Mouse (Mus musculus) CH12.LX (cell line): Measurements from ENCODE around the gene Nmrk1. TPM values are rescaled to one million over a fixed set of nuclear protein-coding genes. Genes with fewer than 3 reads are reported as not detected.
A peak's percentile ranks its signal among the peaks of the same experiment; 100 is the strongest.

Source experiments
- DNase-seq: peaks from one replicate; pipeline ENCODE4 v3.0.0-alpha.2; 2013; ENCODE audit errors: extremely low read depth
- H3K27ac ChIP-seq: 2 replicates; pipeline ENCODE4 v1.5.1; 2012; ENCODE audit warnings: low read depth, mild to moderate bottlenecking, control low read depth, moderate library complexity; ENCODE audit not compliant: insufficient read depth
- H3K27me3 ChIP-seq: replicated peaks from 2 replicates; pipeline ENCODE3; 2012; ENCODE audit warnings: inconsistent platforms
- H3K36me3 ChIP-seq, 2 experiments: replicated peaks in 1 of 2; 2 replicates each; pipeline versions ENCODE3 to v1.6.1; 2012; ENCODE audit warnings: inconsistent platforms in 1 of 2, low read length in 1 of 2, mild to moderate bottlenecking in 1 of 2, mixed read lengths in 1 of 2, moderate library complexity in 1 of 2; ENCODE audit not compliant: control insufficient read depth in 1 of 2, insufficient read depth in 1 of 2
- H3K4me1 ChIP-seq, 2 experiments: 2 replicates each; pipeline ENCODE4 v1.6.1; 2012; ENCODE audit warnings: inconsistent platforms in 1 of 2, moderate library complexity in 1 of 2; ENCODE audit not compliant: insufficient read depth in 2 of 2, control insufficient read depth in 1 of 2
- H3K4me2 ChIP-seq: 2 replicates; pipeline ENCODE4 v1.6.1; 2012; ENCODE audit warnings: low read depth, mild to moderate bottlenecking, control low read depth; ENCODE audit not compliant: poor library complexity, insufficient read depth, severe bottlenecking
- H3K4me3 ChIP-seq, 3 experiments: fragments of 150-350 bp in 1 of 3; sonication (generic) in 1 of 3; replicated peaks in 1 of 3; 2 replicates each; pipeline versions ENCODE3 to v1.5.1; 2011 to 2012; ENCODE audit warnings: low read depth in 2 of 3, low read length in 2 of 3, mild to moderate bottlenecking in 2 of 3, moderate library complexity in 2 of 3, control low read depth in 1 of 3, improper control_type of control experiment in 1 of 3, inconsistent platforms in 1 of 3, mixed read lengths in 1 of 3; ENCODE audit not compliant: poor library complexity in 1 of 3
- H3K79me2 ChIP-seq: replicated peaks from 2 replicates; pipeline ENCODE4 v1.6.1; 2012; ENCODE audit warnings: mild to moderate bottlenecking, moderate library complexity; ENCODE audit not compliant: control insufficient read depth, poor library complexity, insufficient read depth, severe bottlenecking; ENCODE audit errors: extremely low read depth
- H3K9ac ChIP-seq: 2 replicates; pipeline ENCODE4 v1.6.1; 2012; ENCODE audit warnings: low read depth, mild to moderate bottlenecking, control low read depth, moderate library complexity; ENCODE audit not compliant: insufficient read depth
- H3K9me3 ChIP-seq: replicated peaks from 2 replicates; pipeline ENCODE3; 2012; ENCODE audit warnings: low read length, inconsistent platforms, mixed read lengths
- BHLHE40 ChIP-seq: IDR thresholded peaks from 2 replicates; pipeline ENCODE4 v1.6.1; 2011; ENCODE audit warnings: mild to moderate bottlenecking, low read depth, low read length, improper control_type of control experiment
- CHD2 ChIP-seq: IDR thresholded peaks from 2 replicates; pipeline ENCODE4 v1.6.1; 2011; ENCODE audit warnings: low read length, improper control_type of control experiment
- ELF1 ChIP-seq: IDR thresholded peaks from 2 replicates; pipeline ENCODE4 v1.6.1; 2014; ENCODE audit warnings: low read depth, mild to moderate bottlenecking, inconsistent platforms, low read length, improper control_type of control experiment
- EP300 ChIP-seq: IDR thresholded peaks from 2 replicates; pipeline ENCODE4 v1.6.1; 2011; ENCODE audit warnings: low read length, improper control_type of control experiment
- GABPA ChIP-seq: IDR thresholded peaks from 2 replicates; pipeline ENCODE4 v1.6.1; 2012; ENCODE audit warnings: low read depth, low read length, improper control_type of control experiment, inconsistent platforms; ENCODE audit not compliant: insufficient replicate concordance
- JUND ChIP-seq: conservative IDR thresholded peaks from 2 replicates; pipeline ENCODE4 v1.6.1; 2011; ENCODE audit warnings: low read depth, low read length, improper control_type of control experiment
- MAZ ChIP-seq: IDR thresholded peaks from 2 replicates; pipeline ENCODE4 v1.6.1; 2012; ENCODE audit warnings: low read depth, mild to moderate bottlenecking, inconsistent platforms, low read length, improper control_type of control experiment, moderate library complexity
- POLR2AphosphoS2 ChIP-seq: IDR thresholded peaks from 2 replicates; pipeline ENCODE4 v1.6.1; 2011; ENCODE audit warnings: low read depth, low read length, improper control_type of control experiment
- RCOR1 ChIP-seq: conservative IDR thresholded peaks from 2 replicates; pipeline ENCODE4 v1.6.1; 2012; ENCODE audit warnings: low read depth, mild to moderate bottlenecking, inconsistent platforms, low read length, improper control_type of control experiment
- SIN3A ChIP-seq: IDR thresholded peaks from 2 replicates; pipeline ENCODE4 v1.6.1; 2012; ENCODE audit warnings: low read length, improper control_type of control experiment, inconsistent platforms
- TBP ChIP-seq: conservative IDR thresholded peaks from 2 replicates; pipeline ENCODE4 v1.6.1; 2011; ENCODE audit warnings: low read depth, low read length, improper control_type of control experiment
- UBTF ChIP-seq: IDR thresholded peaks from 2 replicates; pipeline ENCODE4 v1.6.1; 2012; ENCODE audit warnings: low read depth, mild to moderate bottlenecking, inconsistent platforms, low read length, improper control_type of control experiment, moderate library complexity
- USF1 ChIP-seq: IDR thresholded peaks from 2 replicates; pipeline ENCODE4 v1.6.1; 2014; ENCODE audit warnings: low read depth, mild to moderate bottlenecking, inconsistent platforms, low read length, improper control_type of control experiment
- USF2 ChIP-seq: conservative IDR thresholded peaks from 2 replicates; pipeline ENCODE4 v1.6.1; 2011; ENCODE audit warnings: low read depth, low read length, improper control_type of control experiment
- ZKSCAN1 ChIP-seq: IDR thresholded peaks from 2 replicates; pipeline ENCODE4 v1.6.1; 2012; ENCODE audit warnings: low read depth, inconsistent platforms, low read length, improper control_type of control experiment, borderline replicate concordance
- ZNF384 ChIP-seq: IDR thresholded peaks from 2 replicates; pipeline ENCODE4 v1.6.1; 2012; ENCODE audit warnings: low read depth, low read length, improper control_type of control experiment, inconsistent platforms
- dilution Hi-C: fragments of 300-500 bp; cut with MboI; formaldehyde crosslinking; loops from 2 replicates; pipeline ENCODE4 v1.14.3; 2020; ENCODE audit warnings: low sequenced_read_pairs; ENCODE audit not compliant: extremely low pct_unique_long_range_greater_than_20kb, extremely low pct_ligation_motif_present
- in situ Hi-C: fragments of 300-500 bp; cut with MboI; formaldehyde crosslinking; loops from 3 replicates; pipeline ENCODE4 v1.14.3; 2019; ENCODE audit warnings: low sequenced_read_pairs, low pct_ligation_motif_present, low pct_unique_long_range_greater_than_20kb, mixed read lengths
- polyA plus RNA-seq: library from polyadenylated mRNA; unstranded; fragments of >175 nt; gene quantifications from 2 replicates; pipeline ENCODE4 v1.2.1, GENCODE M21; 2012; ENCODE audit warnings: low read depth; ENCODE audit not compliant: insufficient read length
- total RNA-seq, 2 experiments: library from RNA; depleted of rRNA; stranded (reverse); fragments of 300-350 nt in 1 of 2; fragments of >200 nt in 1 of 2; gene quantifications; 2 replicates each; pipeline ENCODE4 v1.2.3; 2012 to 2014

Gene Nmrk1
- total and polyA plus RNA-seq, 3 experiments: 9.7 to 10.1 (median 9.8) TPM

DNA sequence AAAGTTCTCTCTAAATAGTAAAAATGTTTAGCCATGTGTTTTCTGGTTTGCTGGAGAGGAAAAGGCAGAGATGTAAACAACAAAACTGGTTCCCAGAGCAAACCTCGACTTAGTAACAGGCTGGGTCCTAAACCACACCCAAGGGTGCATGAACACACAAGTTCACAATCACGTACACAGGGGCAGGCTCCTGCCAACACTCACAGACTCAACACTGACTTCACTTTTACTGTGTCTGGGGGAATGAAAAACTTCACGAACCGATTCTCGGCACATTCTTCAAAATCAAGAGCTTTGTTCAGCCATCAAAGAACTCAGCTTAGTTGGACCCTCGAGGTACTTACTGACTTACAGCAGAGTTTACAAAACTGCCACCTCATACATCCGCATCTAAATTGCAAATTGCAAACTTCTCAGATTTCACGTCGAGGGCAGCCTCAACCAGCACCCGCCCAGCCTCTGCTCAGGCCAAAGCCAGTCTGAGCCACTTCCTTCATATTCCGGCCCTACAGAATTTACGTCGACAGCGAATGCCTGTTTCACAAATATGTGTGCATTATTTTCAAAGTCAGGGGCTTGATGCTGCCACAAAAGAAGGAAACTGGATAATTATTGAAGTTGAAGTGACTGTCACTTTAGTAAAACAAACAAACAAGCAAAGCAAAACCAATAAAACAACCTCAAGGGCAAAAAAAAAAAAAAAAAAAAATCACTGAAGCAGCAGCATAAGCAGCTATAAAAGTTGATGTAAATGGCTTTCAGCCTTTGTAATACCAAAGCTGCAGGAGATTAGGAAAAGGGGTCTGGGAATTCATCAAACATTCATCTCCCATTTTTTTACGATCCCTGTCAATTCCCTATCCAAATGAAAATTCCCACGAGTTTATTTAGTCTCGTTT, 1.3 kb upstream of the Nmrk1 start:
- Histone ChIP-seq H3K4me1 (peaks cover 2 to 42% of the 10 kb centered on the region in 2 experiments; a peak in 3 of 4 replicates), H3K4me2 (peak overlapping the region; percentile 94), H3K79me2 (peaks cover 33% of the 10 kb centered on the region), H3K9ac (peak overlapping the region; percentile 72), H3K4me3 (peak overlapping the region; percentile 88 to 95 (median 93)), H3K27me3 (no peaks in the 10 kb centered on the region), H3K27ac (no peak overlapping the region), H3K9me3 (no peaks in the 10 kb centered on the region), H3K36me3 (peaks cover 0 to 5% of the 10 kb centered on the region in 2 experiments)
- in situ Hi-C loops: no loop called here
- DNase-seq: peak; percentile 51
- TF ChIP-seq CHD2 (no peak), ZKSCAN1 (no peak), POLR2AphosphoS2 (no peak), ELF1 (peak; percentile 49), RCOR1 (no peak), ZNF384 (peak; percentile 82), JUND (no peak), USF1 (no peak), BHLHE40 (no peak), MAZ (no peak), GABPA (no peak), SIN3A (0 out of 2 replicates have a peak, but pooled peaks have one; percentile 27), EP300 (no peak), USF2 (no peak), UBTF (no peak)
- dilution Hi-C loops: no loop called here

DNA sequence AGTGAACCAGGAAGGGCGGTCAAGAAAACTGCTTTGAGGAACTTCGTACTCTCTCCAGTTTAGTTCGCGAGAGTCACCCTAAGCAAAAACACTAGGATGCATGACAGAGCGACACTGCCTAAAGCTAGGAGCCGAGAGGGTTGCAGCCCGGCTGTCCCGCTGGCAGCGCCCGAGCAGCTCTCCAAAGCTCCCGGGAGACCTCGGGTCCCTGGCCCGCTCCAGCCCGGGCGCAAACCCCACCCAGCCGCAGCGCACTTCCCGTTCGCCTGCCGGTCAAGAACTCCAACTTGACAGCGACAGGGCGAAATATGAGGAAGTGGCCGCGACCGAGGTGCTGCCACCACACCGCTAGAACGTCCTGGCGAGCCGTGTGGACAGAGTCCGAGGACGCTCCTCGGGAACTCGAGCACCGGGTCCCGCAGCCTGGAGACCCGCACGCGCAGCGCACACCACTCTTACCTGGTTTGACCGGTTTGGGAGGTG, 548 bp upstream of the Nmrk1 start:
- dilution Hi-C loops: no loop called here
- Histone ChIP-seq H3K79me2 (peaks cover 29% of the 10 kb centered on the region), H3K4me3 (peak overlapping the region; percentile 88 to 95 (median 93)), H3K4me1 (peaks cover 2 to 35% of the 10 kb centered on the region in 2 experiments; a peak in 3 of 4 replicates), H3K36me3 (peaks cover 0 to 7% of the 10 kb centered on the region in 2 experiments), H3K27ac (peak overlapping the region; percentile 65), H3K9ac (peak overlapping the region; percentile 72), H3K27me3 (no peaks in the 10 kb centered on the region), H3K4me2 (0 out of 2 replicates have a peak overlapping the region, but pooled peaks have one; percentile 94), H3K9me3 (no peaks in the 10 kb centered on the region)
- peak; percentile 44 for DNase-seq
- peak; percentile 83; the same call in 1 of the 2 replicates for TF ChIP-seq UBTF
- TF ChIP-seq BHLHE40: peak; percentile 5; the same call in 1 of the 2 replicates
- TF ChIP-seq TBP: no peak
- TF ChIP-seq MAZ: no peak
- TF ChIP-seq USF2: no peak
- in situ Hi-C loops: no loop called here
